Mouse (Mus musculus) liver, adult 2 months (tissue): Measurements from ENCODE around the gene Clpb. TPM values are rescaled to one million over a fixed set of nuclear protein-coding genes. Genes with fewer than 3 reads are reported as not detected.

Experiments used
- DNase-seq: peaks from one replicate; pipeline ENCODE4 v3.0.0-alpha.2; 2011; ENCODE audit warnings: low read depth, low spot score; ENCODE audit errors: extremely low read depth
- H3K27ac ChIP-seq: fragments of 200-500 bp; replicated peaks from 2 replicates; pipeline ENCODE4 v1.5.1; 2012; ENCODE audit warnings: low read depth, mild to moderate bottlenecking, control low read depth, inconsistent platforms, low read length; ENCODE audit not compliant: insufficient read depth
- H3K27me3 ChIP-seq: fragments of 200-500 bp; 2 replicates; pipeline ENCODE4 v1.6.1; 2012; ENCODE audit warnings: mild to moderate bottlenecking, moderate library complexity, low read length, inconsistent platforms; ENCODE audit not compliant: control insufficient read depth, insufficient read depth
- H3K36me3 ChIP-seq: fragments of 200-500 bp; 2 replicates; pipeline ENCODE4 v1.6.1; 2012; ENCODE audit warnings: low read length, inconsistent platforms; ENCODE audit not compliant: control insufficient read depth, insufficient read depth
- H3K4me1 ChIP-seq: fragments of 200-500 bp; 2 replicates; pipeline ENCODE4 v1.6.1; 2011; ENCODE audit warnings: low read length; ENCODE audit not compliant: control insufficient read depth, insufficient read depth
- H3K4me3 ChIP-seq: fragments of 200-500 bp; 2 replicates; pipeline ENCODE4 v1.5.1; 2011; ENCODE audit warnings: low read depth, mild to moderate bottlenecking, control low read depth, low read length, moderate library complexity; ENCODE audit not compliant: insufficient read depth
- H3K79me2 ChIP-seq: fragments of 200-500 bp; 2 replicates; pipeline ENCODE4 v1.6.1; 2012; ENCODE audit warnings: inconsistent platforms, mild to moderate bottlenecking, low read length, moderate library complexity; ENCODE audit not compliant: control insufficient read depth, insufficient read depth
- H3K9ac ChIP-seq: fragments of 200-500 bp; 2 replicates; pipeline ENCODE4 v1.6.1; 2012; ENCODE audit warnings: low read depth, mild to moderate bottlenecking, control low read depth, inconsistent platforms, low read length
- CTCF ChIP-seq: fragments of 200-500 bp; IDR thresholded peaks from 2 replicates; pipeline ENCODE4 v1.5.1; 2011; ENCODE audit warnings: low read depth, low read length, control low read depth
- POLR2A ChIP-seq: fragments of 200-500 bp; IDR thresholded peaks from 2 replicates; pipeline ENCODE4 v1.6.1; 2011; ENCODE audit warnings: low read length, control low read depth; ENCODE audit not compliant: insufficient read depth; ENCODE audit errors: extremely low read depth
- WGBS: fragments of 180-500 bp; shearing (Covaris S2); methylation state at CpG from one replicate; pipeline ENCODE4 v1.1.7; 2018; 5-methylcytosine and 5-hydroxymethylcytosine counted together
- polyA plus RNA-seq: library from polyadenylated mRNA; depleted of rRNA; stranded (reverse); fragments of >200 nt; gene quantifications from 2 replicates; pipeline ENCODE4 v1.2.3, GENCODE M21; 2012
- total RNA-seq: library from RNA; depleted of rRNA; stranded (reverse); fragments of >200 nt; gene quantifications from 2 replicates; pipeline ENCODE4 v1.2.3, GENCODE M21; 2014

Gene Clpb
- total and polyA plus RNA-seq, 2 experiments: 36.4 to 43.2 TPM

GRCm38 (mm10) chr7:101750268-101750667 lies 86.8 kb downstream of the Clpb start:
- 65% methylated on average over 2 of the region's 2 CpGs for WGBS

GRCm38 (mm10) chr7:101752346-101752745 lies 88.9 kb downstream of the Clpb start:
- WGBS: 94% methylated on average over 3 of the region's 3 CpGs
- Histone ChIP-seq H3K4me1 (no peaks in the 10 kb centered on the region), H3K79me2 (no peaks in the 10 kb centered on the region), H3K27me3 (no peaks in the 10 kb centered on the region), H3K9ac (no peak overlapping the region), H3K4me3 (no peak overlapping the region), H3K27ac (no peak overlapping the region), H3K36me3 (peaks cover 8% of the 10 kb centered on the region; the same call in 1 of the 2 replicates)
- no peak for DNase-seq
- TF ChIP-seq CTCF (no peak), POLR2A (no peak)

More at GRCm38 (mm10) chr7:101750268-101750667, 86.8 kb downstream of the Clpb start:
- peaks cover 8% of the 10 kb centered on the region; the same call in 1 of the 2 replicates for H3K36me3 ChIP-seq
- no peaks in the 10 kb centered on the region for H3K27me3 ChIP-seq
- no peaks in the 10 kb centered on the region for H3K4me1 ChIP-seq
- no peak overlapping the region for H3K27ac ChIP-seq
- no peak overlapping the region for H3K9ac ChIP-seq
- H3K4me3 ChIP-seq: no peak overlapping the region
- TF ChIP-seq POLR2A (no peak), CTCF (no peak)
- no peaks in the 10 kb centered on the region for H3K79me2 ChIP-seq
- DNase-seq: no peak

GRCm38 (mm10) chr7:101753492-101753891 lies 90.1 kb downstream of the Clpb start:
- WGBS: 96% methylated on average over 5 of the region's 5 CpGs
- no peaks in the 10 kb centered on the region for H3K27me3 ChIP-seq
- no peak overlapping the region for H3K9ac ChIP-seq

GRCm38 (mm10) chr7:101754416-101754815 lies 91.0 kb downstream of the Clpb start:
- no peak overlapping the region for H3K9ac ChIP-seq
- WGBS: 88% methylated on average over 2 of the region's 2 CpGs
- peaks cover 8% of the 10 kb centered on the region; the same call in 1 of the 2 replicates for H3K36me3 ChIP-seq
- no peak for DNase-seq
- no peaks in the 10 kb centered on the region for H3K4me1 ChIP-seq
- no peak overlapping the region for H3K4me3 ChIP-seq
- H3K79me2 ChIP-seq: no peaks in the 10 kb centered on the region
- no peaks in the 10 kb centered on the region for H3K27me3 ChIP-seq
- no peak overlapping the region for H3K27ac ChIP-seq
- no peak for TF ChIP-seq POLR2A
- TF ChIP-seq CTCF: no peak

More at GRCm38 (mm10) chr7:101753492-101753891, 90.1 kb downstream of the Clpb start:
- Histone ChIP-seq H3K36me3 (peaks cover 8% of the 10 kb centered on the region; the same call in 1 of the 2 replicates), H3K4me3 (no peak overlapping the region), H3K4me1 (no peaks in the 10 kb centered on the region), H3K79me2 (no peaks in the 10 kb centered on the region), H3K27ac (no peak overlapping the region)
- TF ChIP-seq CTCF: no peak
- TF ChIP-seq POLR2A: no peak
- no peak for DNase-seq

GRCm38 (mm10) chr7:101755301-101755700 lies 91.9 kb downstream of the Clpb start:
- no peak overlapping the region for H3K9ac ChIP-seq
- H3K36me3 ChIP-seq: peaks cover 8% of the 10 kb centered on the region; the same call in 1 of the 2 replicates
- H3K79me2 ChIP-seq: no peaks in the 10 kb centered on the region
- H3K27ac ChIP-seq: no peak overlapping the region
- no peak for DNase-seq
- 96% methylated on average over 6 of the region's 6 CpGs for WGBS
- H3K4me3 ChIP-seq: no peak overlapping the region
- H3K4me1 ChIP-seq: no peaks in the 10 kb centered on the region
- TF ChIP-seq CTCF: no peak
- TF ChIP-seq POLR2A: no peak
- H3K27me3 ChIP-seq: no peaks in the 10 kb centered on the region

- WGBS: 93% methylated on average over 11 of the region's 11 CpGs
- no peak for DNase-seq
These were observed 98.7 kb downstream of the Clpb start for GRCm38 (mm10) chr7:101761899-101762780.

More at GRCm38 (mm10) chr7:101761899-101762780, 98.7 kb downstream of the Clpb start:
- H3K79me2 ChIP-seq: no peaks in the 10 kb centered on the region
- no peak overlapping the region for H3K9ac ChIP-seq
- H3K4me3 ChIP-seq: no peak overlapping the region
- H3K27me3 ChIP-seq: no peaks in the 10 kb centered on the region
- no peaks in the 10 kb centered on the region for H3K4me1 ChIP-seq
- TF ChIP-seq POLR2A (no peak), CTCF (no peak)
- no peaks in the 10 kb centered on the region; the same call in 1 of the 2 replicates for H3K36me3 ChIP-seq
- no peak overlapping the region for H3K27ac ChIP-seq
